Mouse (Mus musculus) c-Kit-positive CD71-negative TER-119-negative erythroid progenitor cells, embryonic 14.5 days (primary cell): ENCODE measurements around the gene Fbxw8.

ENCODE experiments used
- DNase-seq: peaks from one replicate; pipeline ENCODE4 v3.0.0-alpha.2; 2013; ENCODE audit warnings: low read depth

Gene Fbxw8

DNA sequence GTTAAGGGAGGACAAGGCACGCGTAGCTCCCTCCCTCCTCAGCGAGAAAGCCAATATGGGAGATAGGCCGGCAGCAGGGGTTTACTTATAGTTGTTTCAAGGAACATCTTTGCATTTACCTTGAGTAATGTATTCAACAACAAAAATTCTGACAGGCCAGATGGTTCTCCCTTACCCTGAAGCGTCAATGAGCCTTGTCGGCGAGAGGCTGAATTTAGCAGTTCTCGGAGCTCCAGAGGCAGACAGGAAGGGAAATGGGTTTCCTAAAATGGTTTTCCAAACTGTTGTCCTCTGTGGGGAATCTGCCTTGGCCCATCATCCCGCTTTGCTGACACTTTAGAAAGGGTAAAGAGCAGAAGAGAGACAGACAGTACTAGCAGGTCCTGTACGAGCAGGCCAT, 48.6 kb downstream of the Fbxw8 start:
- DNase-seq, result no peak

- DNase-seq, result no peak
Measured at GRCm38 (mm10) chr5:118105536-118105935, 49.7 kb downstream of the Fbxw8 start.

GRCm38 (mm10) chr5:118099870-118100478, 55.3 kb downstream of the Fbxw8 start:
- DNase-seq, result no peak

DNA sequence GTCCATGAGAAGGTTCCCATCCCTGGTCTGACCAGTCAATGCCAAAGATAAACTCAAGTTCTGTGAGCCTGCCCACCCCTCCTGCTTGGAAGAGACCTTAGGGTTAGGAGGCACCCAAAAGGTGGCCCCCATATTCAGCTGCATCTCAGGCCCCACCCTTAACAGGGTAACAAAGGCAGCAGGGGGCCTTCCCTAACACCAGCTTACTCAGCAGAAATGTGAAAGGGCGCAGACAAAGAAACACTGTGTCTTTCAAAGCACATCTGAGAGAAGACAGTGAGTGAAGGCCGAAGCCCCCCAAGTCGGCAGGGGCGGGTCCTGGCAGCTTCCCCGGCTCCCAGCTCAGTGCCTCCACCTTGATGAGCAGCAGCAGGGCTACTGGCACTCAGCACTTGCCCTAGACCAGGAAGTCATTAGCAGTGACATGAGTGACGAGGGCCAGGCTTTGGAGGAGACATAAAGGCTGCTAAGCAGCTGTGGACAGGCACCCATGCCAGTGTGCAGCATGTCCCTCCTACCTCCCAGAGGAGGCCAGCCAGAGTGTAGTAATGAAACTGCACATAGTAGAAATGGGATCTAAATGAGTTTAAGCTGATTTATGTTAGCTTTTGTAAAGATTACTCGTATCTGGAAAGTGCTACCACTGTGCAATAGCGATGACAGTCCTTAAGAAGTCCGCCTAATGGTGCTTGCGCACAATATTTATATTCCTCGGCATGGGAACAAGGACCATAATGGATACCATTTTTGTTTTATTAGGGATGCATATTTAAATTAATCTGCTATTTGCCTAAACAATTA, 56.0 kb downstream of the Fbxw8 start:
- no peak for DNase-seq

- DNase-seq, result no peak
Measured at GRCm38 (mm10) chr5:118096317-118096716, 58.9 kb downstream of the Fbxw8 start.

- DNase-seq, result no peak
Measured at GRCm38 (mm10) chr5:118095849-118096248, 59.4 kb downstream of the Fbxw8 start.

DNA sequence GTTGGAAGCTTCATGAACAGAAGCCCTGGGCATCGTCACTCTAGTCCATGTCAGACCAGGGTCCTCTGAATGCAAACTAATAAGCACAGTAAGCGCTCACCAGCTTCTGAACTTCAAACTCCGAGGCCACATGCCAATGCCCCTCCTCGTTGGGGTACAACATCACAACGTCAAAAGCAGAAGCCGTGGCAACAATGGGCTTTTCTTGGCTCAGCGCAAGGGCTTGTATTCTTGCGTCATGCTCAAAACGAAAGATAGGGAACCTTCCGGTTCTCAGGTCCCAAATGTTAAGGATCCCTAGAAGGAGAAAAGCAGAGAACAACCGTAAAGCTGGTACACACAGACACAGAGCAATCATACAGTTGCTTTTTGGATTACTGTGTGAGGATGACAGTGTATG, 59.8 kb downstream of the Fbxw8 start:
- DNase-seq, result no peak

DNA sequence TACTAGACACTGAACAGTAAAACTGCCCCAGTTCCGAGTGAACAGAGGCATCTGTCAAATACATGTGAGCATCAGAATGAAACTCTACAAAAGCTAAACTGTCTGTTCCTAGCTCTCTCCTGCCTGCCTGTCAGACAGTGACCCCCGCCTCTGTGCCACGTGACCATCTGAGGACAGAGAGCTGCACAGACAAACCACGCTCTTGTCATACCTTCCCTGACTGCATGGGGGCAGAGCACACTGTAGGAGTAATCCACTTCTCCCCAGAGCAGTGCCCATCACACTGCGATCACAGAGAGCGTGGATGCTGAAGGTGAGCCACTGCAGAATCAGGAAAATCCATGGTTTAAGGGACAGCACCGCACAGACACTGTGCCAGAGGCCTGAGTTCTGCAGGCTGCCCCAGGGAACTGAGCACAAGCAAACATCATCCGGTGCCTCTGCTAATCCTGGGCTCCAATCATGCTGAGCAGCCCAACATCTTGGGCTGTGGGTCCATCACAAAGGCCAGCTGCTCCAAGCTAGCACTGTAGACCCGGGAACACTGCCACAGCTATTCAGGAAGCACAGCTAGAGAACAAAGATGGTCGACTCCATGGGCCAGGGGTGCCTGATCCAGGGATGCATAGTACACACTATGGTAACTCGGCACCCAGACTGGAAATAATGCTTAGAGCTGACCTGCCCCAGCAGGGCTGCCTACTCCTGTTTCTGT, 61.8 kb downstream of the Fbxw8 start:
- DNase-seq, result no peak

DNA sequence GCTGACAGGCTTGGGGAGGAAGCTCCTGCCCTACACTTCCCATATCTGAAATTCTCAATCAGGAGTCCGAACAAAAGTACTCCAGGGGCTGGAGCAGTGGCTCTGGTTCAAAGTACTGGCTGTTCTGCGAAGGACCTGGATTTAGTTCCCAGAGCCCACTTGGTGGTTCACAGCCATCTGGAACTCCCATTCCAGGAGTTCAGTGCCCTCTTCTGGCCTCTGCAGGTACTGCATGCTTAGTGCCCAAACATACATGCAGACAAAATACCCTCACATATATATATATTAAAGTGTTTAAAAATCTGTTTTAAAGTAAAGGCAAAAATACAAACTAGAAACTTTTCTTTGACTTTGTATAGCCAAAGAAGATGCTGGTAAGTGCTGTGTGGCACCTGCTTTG, 64.4 kb downstream of the Fbxw8 start:
- peak; percentile 24 for DNase-seq

DNA sequence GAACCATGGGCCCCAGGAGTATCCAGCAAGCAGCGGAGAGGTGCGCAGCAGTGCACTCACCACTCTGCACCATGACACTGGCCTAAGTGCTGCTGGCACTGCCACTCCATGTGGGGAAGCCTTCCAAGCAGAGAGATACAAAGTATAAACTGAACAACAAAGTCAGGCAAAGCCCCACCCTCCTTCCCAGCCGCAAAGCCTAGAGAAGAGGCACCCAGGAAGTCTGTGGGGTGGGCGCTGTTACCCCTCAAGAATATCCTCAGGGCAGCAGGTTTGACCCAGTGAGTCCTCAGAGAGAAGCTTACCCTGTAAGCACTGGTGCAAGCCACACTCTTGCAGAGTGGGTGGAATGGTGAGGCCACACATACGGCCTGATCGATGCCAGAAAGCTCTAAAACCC, 65.2 kb downstream of the Fbxw8 start:
- no peak for DNase-seq

- no peak for DNase-seq
Measured at GRCm38 (mm10) chr5:118089102-118089501, 66.2 kb downstream of the Fbxw8 start.

DNA sequence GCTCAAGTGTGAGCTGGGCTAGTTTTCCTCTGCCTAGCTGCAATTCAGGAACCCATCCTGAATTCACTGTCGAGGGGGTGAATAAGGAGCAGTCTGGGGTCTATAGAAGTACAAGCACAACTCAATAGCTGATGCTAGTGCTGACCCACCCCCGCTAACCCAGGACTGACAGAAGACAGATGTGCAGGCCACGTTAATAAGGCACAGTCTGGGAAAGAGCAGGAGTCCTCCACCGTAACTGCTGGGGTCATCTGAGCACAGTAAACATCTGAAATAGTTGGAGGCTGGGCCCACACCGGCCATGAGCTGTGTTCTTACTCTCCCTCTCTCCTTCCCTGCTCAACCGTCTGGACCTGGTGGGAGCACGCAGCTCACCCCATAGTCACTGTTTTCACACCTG, 68.3 kb downstream of the Fbxw8 start:
- DNase-seq, result no peak

DNA sequence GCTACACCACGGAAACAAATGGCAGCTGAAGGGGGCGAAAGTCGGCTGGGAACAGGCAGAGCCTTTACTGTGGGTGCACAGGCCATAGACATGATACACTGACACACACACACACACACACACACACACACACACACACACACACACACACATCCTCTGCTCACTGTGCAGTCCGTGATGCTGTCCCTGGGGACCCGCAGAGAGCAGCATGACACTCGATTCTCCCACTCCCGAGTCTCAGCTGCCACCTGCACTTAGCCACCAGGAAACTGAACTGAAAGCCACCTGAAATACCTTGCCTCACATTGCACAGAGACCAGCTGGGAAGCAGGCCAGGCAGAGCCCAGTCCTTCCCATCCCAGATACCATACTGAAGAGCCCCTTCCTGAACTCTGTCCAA, 70.0 kb downstream of the Fbxw8 start:
- no peak for DNase-seq

- no peak for DNase-seq
Measured at GRCm38 (mm10) chr5:118084171-118084727, 71.0 kb downstream of the Fbxw8 start.

DNA sequence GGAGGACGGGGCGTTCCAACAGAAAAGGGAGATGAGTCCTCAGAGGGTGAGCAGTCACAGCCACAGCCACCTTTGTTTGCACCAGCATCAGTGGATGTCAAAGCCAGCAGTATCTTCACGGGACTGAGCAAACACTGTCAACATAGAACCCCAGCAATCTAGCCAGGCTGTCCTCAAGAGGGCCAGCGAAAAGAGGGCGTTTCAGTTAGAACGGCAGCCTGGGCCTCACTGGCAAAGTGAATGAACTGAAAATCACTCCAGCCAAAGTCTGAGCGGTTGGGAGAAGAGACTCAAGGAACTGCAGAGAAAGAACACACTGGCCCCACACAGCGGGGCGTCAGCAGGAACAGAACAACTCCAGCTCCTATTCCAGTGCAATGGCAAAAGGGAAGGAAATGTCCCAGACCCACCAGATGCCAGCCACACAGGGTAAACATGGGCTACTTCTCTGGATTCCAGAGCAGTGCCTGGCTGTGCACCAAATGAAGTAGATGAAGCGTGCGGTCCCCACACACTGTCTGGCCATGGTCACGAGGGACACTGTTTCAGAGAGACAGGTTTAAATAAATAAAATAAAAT, 72.1 kb downstream of the Fbxw8 start:
- DNase-seq, result no peak

DNA sequence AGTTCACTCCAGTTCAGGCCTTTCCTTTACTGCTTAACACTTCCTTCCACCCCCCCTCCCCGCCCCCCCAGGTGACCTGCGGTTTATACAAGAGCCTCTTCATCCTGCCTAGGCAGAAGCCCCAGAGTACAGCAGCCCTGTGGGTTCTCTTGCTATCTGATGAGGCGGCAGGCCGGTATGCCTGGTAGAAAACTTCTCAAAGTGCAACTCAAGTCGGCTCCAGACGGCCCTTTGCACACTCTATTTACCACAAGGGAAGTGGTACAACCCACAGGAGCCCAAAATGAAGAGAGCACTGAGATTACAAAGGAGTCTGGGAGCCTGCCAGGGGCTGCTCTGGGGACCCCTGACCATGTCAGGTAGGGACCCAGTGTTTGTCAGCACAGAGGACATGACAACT, 73.3 kb downstream of the Fbxw8 start:
- DNase-seq, result no peak

GRCm38 (mm10) chr5:118081374-118081949, 73.8 kb downstream of the Fbxw8 start:
- DNase-seq, result no peak

GRCm38 (mm10) chr5:118079839-118080250, 75.4 kb downstream of the Fbxw8 start:
- DNase-seq, result no peak

GRCm38 (mm10) chr5:118079354-118079753, 75.9 kb downstream of the Fbxw8 start:
- DNase-seq, result no peak

- DNase-seq, result no peak
Measured at GRCm38 (mm10) chr5:118078550-118078949, 76.7 kb downstream of the Fbxw8 start.

DNA sequence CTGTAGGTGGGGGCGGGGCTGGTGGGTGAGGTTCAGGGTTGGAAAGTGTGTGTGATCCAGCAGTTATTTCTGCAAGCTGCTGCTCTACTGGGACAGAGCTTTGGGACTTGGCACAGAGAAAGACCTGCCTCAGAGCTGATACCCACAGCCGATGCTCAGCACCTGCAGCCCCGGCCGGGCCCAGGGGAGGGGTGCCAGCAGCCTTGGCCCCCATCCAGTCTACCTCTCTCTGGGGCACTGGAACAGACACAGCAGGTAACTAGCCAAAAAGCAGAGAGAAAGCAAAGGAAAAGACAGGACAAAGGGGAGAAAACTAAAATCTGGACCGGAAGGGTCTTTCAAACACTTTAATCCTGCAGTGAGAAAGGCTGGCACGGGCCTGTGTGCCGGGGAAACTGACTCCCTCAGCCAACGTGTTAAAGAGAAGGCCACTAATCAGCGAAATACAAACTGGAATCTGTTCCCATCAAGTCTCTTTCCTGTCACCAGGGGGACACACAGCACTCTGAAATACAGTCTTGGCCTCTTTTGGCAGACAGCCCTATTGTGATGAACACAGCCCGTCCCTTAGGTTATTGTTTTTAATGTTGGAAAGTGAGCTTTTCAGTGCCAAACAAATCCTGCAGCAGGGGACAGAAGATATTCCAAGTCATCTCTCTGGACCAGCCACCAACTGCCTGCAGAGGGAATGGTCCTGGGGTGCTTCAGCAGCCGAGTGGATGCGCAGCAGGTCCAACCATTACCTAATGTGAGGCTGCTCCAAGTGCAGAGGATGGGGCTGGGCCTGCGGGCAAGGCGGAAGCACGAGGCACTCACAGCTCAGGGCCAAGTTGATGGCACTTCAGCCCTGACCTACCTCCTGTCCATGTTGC, 78.3 kb downstream of the Fbxw8 start:
- DNase-seq, result no peak
